Mouse (Mus musculus): ENCODE measurements around the gene Stx11.

DNA sequence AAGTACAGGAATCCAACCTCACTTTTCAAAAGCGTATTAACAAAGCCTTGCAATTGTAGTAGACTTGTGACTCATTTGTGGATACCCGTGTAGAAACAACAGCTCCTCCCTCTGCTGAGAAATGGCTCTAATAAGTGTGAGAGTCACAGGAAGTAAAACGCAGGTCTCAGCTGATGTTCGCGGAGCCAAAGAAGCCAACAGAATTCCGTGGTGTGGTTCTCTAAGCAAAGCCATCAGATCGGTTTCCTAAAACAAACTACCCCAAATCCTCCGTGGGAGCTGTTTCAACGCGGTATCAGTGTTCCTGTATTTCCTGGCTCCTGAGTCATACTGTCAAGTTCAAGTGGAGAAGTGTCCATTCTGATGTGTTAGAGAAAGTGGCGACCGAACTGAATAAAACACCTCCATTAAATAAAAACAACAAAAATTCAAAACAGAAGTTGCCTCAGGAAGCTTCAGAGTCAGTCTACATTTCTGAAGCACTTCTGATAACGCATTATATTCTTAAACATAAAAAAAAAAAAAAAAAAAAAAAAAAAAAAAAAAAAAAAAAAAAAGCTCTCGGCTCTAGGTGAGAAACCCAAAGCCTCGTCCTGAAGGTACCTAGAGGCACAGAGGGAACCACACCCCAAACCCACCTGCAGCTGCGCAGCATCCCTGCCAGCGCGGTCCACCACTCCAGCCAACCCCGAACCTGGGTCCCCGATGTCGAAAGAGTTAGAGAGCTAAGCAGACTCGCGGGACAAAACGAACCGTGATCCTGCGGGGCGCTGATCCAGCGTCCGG is 543 bp downstream of the Stx11 start:
- TF ChIP-seq POLR2AphosphoS2 (IDR thresholded peaks at IDR 0.05; ENCODE audit: insufficient read length, low read depth), result no peak
- no peak for TF ChIP-seq POLR2A (IDR thresholded peaks at IDR 0.05; ENCODE audit: insufficient read length, low read depth)
- TF ChIP-seq MAX (IDR thresholded peaks at IDR 0.05; ENCODE audit: low read depth), result no peak
- TF ChIP-seq E2F4 (IDR thresholded peaks at IDR 0.05; ENCODE audit: insufficient read depth), result no peak
- TF ChIP-seq USF1 (IDR thresholded peaks at IDR 0.05; ENCODE audit: low read depth), result no peak
- TF ChIP-seq MYOD1 (IDR thresholded peaks at IDR 0.05; ENCODE audit: control insufficient read depth in 1 of 3, insufficient read length in 2 of 3, low read depth in 2 of 3), result no peak
- no peak for TF ChIP-seq TCF12 (IDR thresholded peaks at IDR 0.05; ENCODE audit: insufficient read depth, poor library complexity, severe bottlenecking)
- no peak for TF ChIP-seq MYOG (IDR thresholded peaks at IDR 0.05; ENCODE audit: control insufficient read depth in 1 of 3, insufficient read depth in 1 of 3, insufficient read length in 2 of 3, low read depth in 2 of 3)
- no peak for TF ChIP-seq CEBPB (IDR thresholded peaks at IDR 0.05; ENCODE audit: insufficient read depth, poor library complexity, severe bottlenecking)
- no peak for TF ChIP-seq SRF (IDR thresholded peaks at IDR 0.05; ENCODE audit: control insufficient read depth, insufficient read length, low read depth)
- no peak for TF ChIP-seq REST (IDR thresholded peaks at IDR 0.05; ENCODE audit: insufficient read depth, insufficient read length)
- no peak for TF ChIP-seq TCF3 (IDR thresholded peaks at IDR 0.05; ENCODE audit: insufficient read length, low read depth)

Measured in myocyte (in vitro differentiated cells).